Mouse (Mus musculus) embryonic facial prominence, embryonic 11.5 days (tissue): ENCODE data around the gene Hdhd5. TPM values are rescaled to one million over a fixed set of nuclear protein-coding genes. Genes with fewer than 3 reads are reported as not detected.

ENCODE experiments used
- ATAC-seq: fragments of 200-750 bp; cut with Nextera tagmentation; replicated peaks from 2 replicates; pipeline ENCODE4 v1.8.0; 2017; ENCODE audit warnings: low read depth; ENCODE audit not compliant: insufficient number of reproducible peaks, low FRiP score, low TSS enrichment
- DNase-seq: peaks from one replicate; pipeline ENCODE4 v3.0.0-alpha.2; 2015; ENCODE audit warnings: low spot score
- H3K27ac ChIP-seq: fragments of 300-500 bp; sonication (generic); replicated peaks from 2 replicates; pipeline ENCODE4 v1.5.1; 2014; ENCODE audit warnings: mild to moderate bottlenecking, low read depth, low read length, control low read depth
- H3K27me3 ChIP-seq: fragments of 300-500 bp; sonication (generic); 2 replicates; pipeline ENCODE4 v1.6.1; 2014; ENCODE audit warnings: mild to moderate bottlenecking, low read length, moderate library complexity, mixed read lengths; ENCODE audit not compliant: control insufficient read depth, insufficient read depth
- H3K36me3 ChIP-seq: fragments of 300-500 bp; sonication (generic); replicated peaks from 2 replicates; pipeline ENCODE4 v1.6.1; 2014; ENCODE audit warnings: low read depth, mild to moderate bottlenecking, low read length, moderate library complexity, mixed read lengths; ENCODE audit not compliant: control insufficient read depth, insufficient read depth
- H3K4me1 ChIP-seq: fragments of 300-500 bp; sonication (generic); 2 replicates; pipeline ENCODE4 v1.6.1; 2014; ENCODE audit warnings: low read length, mixed read lengths; ENCODE audit not compliant: control insufficient read depth, insufficient read depth
- H3K4me2 ChIP-seq: fragments of 300-500 bp; sonication (generic); 2 replicates; pipeline ENCODE4 v1.6.1; 2014; ENCODE audit warnings: low read depth, mild to moderate bottlenecking, control low read depth, low read length, moderate library complexity
- H3K4me3 ChIP-seq: fragments of 300-500 bp; sonication (generic); 2 replicates; pipeline ENCODE4 v1.5.1; 2014; ENCODE audit warnings: low read depth, low read length, control low read depth
- H3K9ac ChIP-seq: fragments of 300-500 bp; sonication (generic); replicated peaks from 2 replicates; pipeline ENCODE4 v1.6.1; 2014; ENCODE audit warnings: mild to moderate bottlenecking, control low read depth, low read length
- H3K9me3 ChIP-seq: fragments of 300-500 bp; sonication (generic); replicated peaks from 2 replicates; pipeline ENCODE4 v1.6.1; 2016; ENCODE audit warnings: mild to moderate bottlenecking, low read length, inconsistent platforms, mixed read lengths; ENCODE audit not compliant: control insufficient read depth
- WGBS: fragments of 180-500 bp; shearing (Covaris S2); extraction: QIAGEN DNeasy Blood & Tissue Kit; methylation state at CpG from one replicate; pipeline ENCODE4 v1.1.7; 2014; 5-methylcytosine and 5-hydroxymethylcytosine counted together
- polyA plus RNA-seq: library from polyadenylated mRNA; unstranded; fragments of >200 nt; fragmentation: Nextera tagmentation; extraction: Ambion mirVana; gene quantifications from 2 replicates; pipeline ENCODE4 v1.2.1, GENCODE M21; 2014

Gene Hdhd5
- polyA plus RNA-seq, 1 experiment from 2014 or later: 13.3 TPM

GRCm38 (mm10) chr6:120566911-120567909 lies 36.1 kb upstream of the Hdhd5 start:
- no peak overlapping the region for H3K4me3 ChIP-seq

DNA sequence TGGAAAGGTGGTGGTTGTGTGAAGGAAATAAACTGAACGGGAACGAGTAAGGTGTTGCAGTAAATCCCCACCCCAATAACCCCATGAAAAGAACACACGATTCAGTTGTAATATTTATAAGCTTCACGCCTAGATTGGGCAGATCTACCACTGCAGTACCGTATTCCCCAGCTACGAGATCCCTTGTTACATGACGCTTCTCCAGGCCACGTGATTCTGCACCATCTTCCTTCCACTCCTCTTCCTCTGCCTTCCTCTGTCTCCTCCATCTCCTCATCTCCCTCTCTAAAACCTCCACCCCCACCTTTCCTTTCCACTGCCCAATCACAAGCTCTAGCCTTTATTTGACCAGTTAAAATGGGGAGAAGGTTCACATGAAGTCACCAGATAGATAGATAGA lies 25.5 kb upstream of the Hdhd5 start:
- WGBS: 90% methylated on average over 8 of the region's 8 CpGs
- Histone ChIP-seq H3K4me1 (no peaks in the 10 kb centered on the region), H3K4me3 (no peak overlapping the region), H3K9ac (no peak overlapping the region), H3K27me3 (no peaks in the 10 kb centered on the region), H3K4me2 (no peak overlapping the region), H3K27ac (no peak overlapping the region), H3K36me3 (no peaks in the 10 kb centered on the region), H3K9me3 (no peaks in the 10 kb centered on the region)
- ATAC-seq (no peak), DNase-seq (no peak)

More at GRCm38 (mm10) chr6:120566911-120567909, 36.1 kb upstream of the Hdhd5 start:
- no peak for ATAC-seq
- 59% methylated on average over 18 of the region's 18 CpGs for WGBS
- no peaks in the 10 kb centered on the region for H3K36me3 ChIP-seq
- DNase-seq: peak; percentile 32
- H3K27ac ChIP-seq: no peak overlapping the region
- no peak overlapping the region for H3K4me2 ChIP-seq
- H3K4me1 ChIP-seq: no peaks in the 10 kb centered on the region
- no peaks in the 10 kb centered on the region for H3K27me3 ChIP-seq
- H3K9me3 ChIP-seq: no peaks in the 10 kb centered on the region
- no peak overlapping the region for H3K9ac ChIP-seq

- ATAC-seq: no peak
These were observed 25.0 kb upstream of the Hdhd5 start for GRCm38 (mm10) chr6:120555983-120556567.

DNA sequence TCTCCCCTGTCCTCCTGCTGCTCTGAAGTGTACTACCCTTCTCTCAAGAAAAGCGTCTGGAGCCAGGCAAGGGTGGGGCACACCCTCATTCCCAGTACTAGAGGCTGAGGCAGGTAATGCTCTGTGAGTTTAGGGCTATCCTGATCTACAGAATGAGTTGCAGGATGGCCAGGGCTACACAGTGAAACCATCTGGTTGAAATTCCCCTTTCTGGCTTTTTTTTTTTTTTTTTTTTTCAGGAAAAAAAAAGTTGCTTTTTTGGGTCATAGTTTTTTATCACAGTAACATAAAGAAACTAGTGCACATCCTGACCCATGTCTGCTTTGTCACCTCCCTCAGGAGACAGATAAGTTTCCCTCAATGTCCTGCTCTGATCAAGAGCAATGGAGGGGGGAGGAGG lies 24.0 kb upstream of the Hdhd5 start:
- Histone ChIP-seq H3K27me3 (no peaks in the 10 kb centered on the region), H3K27ac (no peak overlapping the region), H3K9ac (no peak overlapping the region), H3K4me2 (no peak overlapping the region), H3K4me1 (no peaks in the 10 kb centered on the region), H3K9me3 (no peaks in the 10 kb centered on the region), H3K36me3 (no peaks in the 10 kb centered on the region), H3K4me3 (no peak overlapping the region)
- 70% methylated on average over 1 of the region's 1 CpGs for WGBS
- ATAC-seq (no peak), DNase-seq (no peak)

More at GRCm38 (mm10) chr6:120555983-120556567, 25.0 kb upstream of the Hdhd5 start:
- Histone ChIP-seq H3K9me3 (no peaks in the 10 kb centered on the region), H3K9ac (no peak overlapping the region), H3K4me3 (no peak overlapping the region), H3K4me2 (no peak overlapping the region), H3K4me1 (no peaks in the 10 kb centered on the region), H3K27me3 (no peaks in the 10 kb centered on the region), H3K36me3 (no peaks in the 10 kb centered on the region), H3K27ac (no peak overlapping the region)
- WGBS: 86% methylated on average over 6 of the region's 6 CpGs
- no peak for DNase-seq

DNA sequence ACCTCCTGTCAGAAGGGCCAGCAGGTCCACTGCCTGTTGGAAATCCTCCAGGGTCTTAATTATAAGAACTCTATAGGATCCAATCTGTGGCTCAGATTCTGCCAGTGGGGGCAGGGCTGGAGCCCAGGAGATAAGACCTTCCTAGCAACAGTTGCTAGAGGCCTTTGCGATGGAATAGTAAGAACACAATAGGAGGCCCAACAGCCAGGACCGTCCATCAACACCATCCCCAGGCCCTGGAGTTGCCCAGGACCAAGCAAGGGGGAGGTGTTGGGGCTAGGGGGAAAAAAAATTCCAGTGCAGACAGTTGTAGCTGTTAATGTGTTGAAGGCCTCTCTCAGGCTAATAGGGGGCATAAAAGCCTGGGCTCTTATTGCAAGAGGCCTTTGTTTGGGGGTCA lies 19.1 kb upstream of the Hdhd5 start:
- WGBS: 33% methylated on average over 2 of the region's 2 CpGs
- no peak overlapping the region for H3K4me2 ChIP-seq
- ATAC-seq: peak; percentile 79
- peak; percentile 23 for DNase-seq
- H3K27me3 ChIP-seq: no peaks in the 10 kb centered on the region
- no peaks in the 10 kb centered on the region for H3K9me3 ChIP-seq
- H3K4me1 ChIP-seq: no peaks in the 10 kb centered on the region
- no peak overlapping the region for H3K4me3 ChIP-seq
- no peak overlapping the region for H3K27ac ChIP-seq
- no peaks in the 10 kb centered on the region for H3K36me3 ChIP-seq
- H3K9ac ChIP-seq: no peak overlapping the region

DNA sequence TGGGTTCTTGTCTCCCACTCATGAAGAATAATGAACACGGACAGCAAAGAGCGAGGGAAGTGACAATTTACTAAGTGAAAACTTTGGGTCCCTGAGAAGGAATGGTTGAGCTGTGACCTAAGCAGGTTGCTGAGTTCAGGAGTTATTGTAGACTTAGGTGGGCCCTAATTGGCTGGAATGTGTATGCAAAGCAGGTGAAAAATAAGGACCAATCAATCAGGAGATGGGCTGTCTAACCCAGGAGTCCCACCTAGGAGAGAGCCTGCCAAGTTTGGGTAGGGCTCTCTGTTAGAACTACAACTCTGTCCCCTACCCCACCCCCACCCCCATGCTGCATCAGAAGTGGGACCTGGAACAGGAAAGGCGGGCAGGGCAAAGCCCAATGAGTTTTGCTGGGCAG lies 17.5 kb upstream of the Hdhd5 start:
- Histone ChIP-seq H3K9me3 (no peaks in the 10 kb centered on the region), H3K9ac (no peak overlapping the region), H3K4me3 (no peak overlapping the region), H3K27ac (no peak overlapping the region), H3K4me1 (no peaks in the 10 kb centered on the region), H3K4me2 (no peak overlapping the region), H3K36me3 (no peaks in the 10 kb centered on the region), H3K27me3 (no peaks in the 10 kb centered on the region)
- no peak for DNase-seq
- WGBS: 82% methylated on average over 3 of the region's 3 CpGs
- ATAC-seq: no peak

- H3K9ac ChIP-seq: no peak overlapping the region
- no peaks in the 10 kb centered on the region for H3K27me3 ChIP-seq
- H3K4me3 ChIP-seq: no peak overlapping the region
- WGBS: 88% methylated on average over 4 of the region's 4 CpGs
- no peak overlapping the region for H3K4me2 ChIP-seq
- no peaks in the 10 kb centered on the region for H3K4me1 ChIP-seq
- no peak overlapping the region for H3K27ac ChIP-seq
- no peaks in the 10 kb centered on the region for H3K36me3 ChIP-seq
- DNase-seq (no peak), ATAC-seq (no peak)
- no peaks in the 10 kb centered on the region for H3K9me3 ChIP-seq
These were observed 15.9 kb upstream of the Hdhd5 start for GRCm38 (mm10) chr6:120546973-120547372.

GRCm38 (mm10) chr6:120546292-120546691 lies 15.2 kb upstream of the Hdhd5 start:
- no peaks in the 10 kb centered on the region for H3K36me3 ChIP-seq
- no peak overlapping the region for H3K9ac ChIP-seq
- ATAC-seq (no peak), DNase-seq (no peak)
- no peak overlapping the region for H3K27ac ChIP-seq
- WGBS: 88% methylated on average over 3 of the region's 3 CpGs
- no peaks in the 10 kb centered on the region for H3K27me3 ChIP-seq
- H3K9me3 ChIP-seq: no peaks in the 10 kb centered on the region
- H3K4me3 ChIP-seq: no peak overlapping the region
- H3K4me1 ChIP-seq: no peaks in the 10 kb centered on the region
- no peak overlapping the region for H3K4me2 ChIP-seq
